Mouse (Mus musculus) midbrain, embryonic 10.5 days (tissue): ENCODE measurements around the gene Snx20. TPM values are rescaled to one million over a fixed set of nuclear protein-coding genes. Genes with fewer than 3 reads are reported as not detected.

ENCODE experiments used
- DNase-seq: peaks from one replicate; pipeline ENCODE4 v3.0.0-alpha.2; 2017; ENCODE audit warnings: low spot score
- H3K27ac ChIP-seq: fragments of 300-500 bp; sonication (generic); replicated peaks from 2 replicates; pipeline ENCODE4 v1.5.1; 2016; ENCODE audit warnings: mild to moderate bottlenecking
- H3K27me3 ChIP-seq: fragments of 300-500 bp; sonication (generic); 2 replicates; pipeline ENCODE4 v1.6.1; 2016; ENCODE audit warnings: low read depth, mild to moderate bottlenecking; ENCODE audit not compliant: poor library complexity, severe bottlenecking
- H3K36me3 ChIP-seq: fragments of 300-500 bp; sonication (generic); 2 replicates; pipeline ENCODE4 v1.6.1; 2016; ENCODE audit warnings: mild to moderate bottlenecking, moderate library complexity
- H3K4me1 ChIP-seq: fragments of 300-500 bp; sonication (generic); 2 replicates; pipeline ENCODE4 v1.6.1; 2016
- H3K4me3 ChIP-seq: fragments of 300-500 bp; sonication (generic); 2 replicates; pipeline ENCODE4 v1.5.1; 2016; ENCODE audit warnings: mild to moderate bottlenecking, moderate library complexity
- H3K9me3 ChIP-seq: fragments of 300-500 bp; sonication (generic); replicated peaks from 2 replicates; pipeline ENCODE4 v1.6.1; 2016; ENCODE audit warnings: mild to moderate bottlenecking
- WGBS: fragments of 180-500 bp; shearing (Covaris S2); methylation state at CpG from one replicate; pipeline ENCODE4 v1.1.7; 2016; 5-methylcytosine and 5-hydroxymethylcytosine counted together
- polyA plus RNA-seq: library from polyadenylated mRNA; unstranded; fragments of >200 nt; fragmentation: Nextera tagmentation; extraction: Ambion mirVana; gene quantifications from 2 replicates; pipeline ENCODE4 v1.2.1, GENCODE M21; 2016

Snx20 gene
- 1.2 and 1.3 TPM in 2 replicates for polyA plus RNA-seq

- H3K27me3 ChIP-seq, result no peaks in the 10 kb centered on the region
- WGBS, result 87% methylated on average over 14 of the region's 14 CpGs
- no peak for DNase-seq
- no peaks in the 10 kb centered on the region for H3K9me3 ChIP-seq
- H3K4me1 ChIP-seq, result no peaks in the 10 kb centered on the region
- H3K36me3 ChIP-seq, result no peaks in the 10 kb centered on the region
- no peak within 1 kb of the TSS for H3K4me3 ChIP-seq
- H3K27ac ChIP-seq, result no peak within 1 kb of the TSS
Observed at GRCm38 (mm10) chr8:88635474-88636397, at the start of gene Snx20. TSS of gene Snx20 (minus strand) at chr8:88636128.

GRCm38 (mm10) chr8:88683656-88684289 is 47.8 kb upstream of the Snx20 start:
- DNase-seq, result no peak
- WGBS, result 90% methylated on average over 7 of the region's 7 CpGs
- H3K4me1 ChIP-seq, result no peaks in the 10 kb centered on the region

GRCm38 (mm10) chr8:88681046-88681445 is 45.1 kb upstream of the Snx20 start:
- Histone ChIP-seq H3K27me3 (no peaks in the 10 kb centered on the region), H3K4me3 (no peak overlapping the region), H3K27ac (no peak overlapping the region), H3K36me3 (no peaks in the 10 kb centered on the region), H3K4me1 (no peaks in the 10 kb centered on the region), H3K9me3 (no peaks in the 10 kb centered on the region)
- no peak for DNase-seq
- 92% methylated on average over 8 of the region's 8 CpGs for WGBS

More at GRCm38 (mm10) chr8:88683656-88684289, 47.8 kb upstream of the Snx20 start:
- no peak overlapping the region for H3K27ac ChIP-seq
- H3K4me3 ChIP-seq, result no peak overlapping the region
- H3K9me3 ChIP-seq, result no peaks in the 10 kb centered on the region
- no peaks in the 10 kb centered on the region for H3K36me3 ChIP-seq
- H3K27me3 ChIP-seq, result no peaks in the 10 kb centered on the region

GRCm38 (mm10) chr8:88680566-88680965 is 44.6 kb upstream of the Snx20 start:
- no peaks in the 10 kb centered on the region for H3K4me1 ChIP-seq
- H3K27ac ChIP-seq, result no peak overlapping the region
- DNase-seq, result no peak
- no peaks in the 10 kb centered on the region for H3K36me3 ChIP-seq
- H3K27me3 ChIP-seq, result no peaks in the 10 kb centered on the region
- no peaks in the 10 kb centered on the region for H3K9me3 ChIP-seq
- H3K4me3 ChIP-seq, result no peak overlapping the region
- WGBS, result 96% methylated on average over 2 of the region's 2 CpGs

GRCm38 (mm10) chr8:88677071-88677470 is 41.1 kb upstream of the Snx20 start:
- Histone ChIP-seq H3K27me3 (no peaks in the 10 kb centered on the region), H3K36me3 (no peaks in the 10 kb centered on the region), H3K9me3 (no peaks in the 10 kb centered on the region), H3K4me1 (no peaks in the 10 kb centered on the region), H3K4me3 (no peak overlapping the region), H3K27ac (no peak overlapping the region)
- WGBS, result 89% methylated on average over 8 of the region's 8 CpGs
- DNase-seq, result no peak

- no peaks in the 10 kb centered on the region for H3K9me3 ChIP-seq
- 0 out of 2 replicates have a peak, but pooled peaks cover 3% of the 10 kb centered on the region for H3K4me1 ChIP-seq
- H3K4me3 ChIP-seq, result no peak overlapping the region
- no peak overlapping the region for H3K27ac ChIP-seq
- no peak for DNase-seq
- no peaks in the 10 kb centered on the region for H3K36me3 ChIP-seq
- WGBS, result 92% methylated on average over 12 of the region's 12 CpGs
- no peaks in the 10 kb centered on the region for H3K27me3 ChIP-seq
Observed at GRCm38 (mm10) chr8:88675372-88676165, 39.6 kb upstream of the Snx20 start.

- DNase-seq, result no peak
- Histone ChIP-seq H3K27me3 (no peaks in the 10 kb centered on the region), H3K9me3 (no peaks in the 10 kb centered on the region), H3K4me3 (no peak overlapping the region), H3K36me3 (no peaks in the 10 kb centered on the region), H3K4me1 (peaks cover 10% of the 10 kb centered on the region), H3K27ac (no peak overlapping the region)
- 87% methylated on average over 5 of the region's 5 CpGs for WGBS
Observed at GRCm38 (mm10) chr8:88673859-88674258, 37.9 kb upstream of the Snx20 start.

GRCm38 (mm10) chr8:88671575-88671974 is 35.6 kb upstream of the Snx20 start:
- no peaks in the 10 kb centered on the region for H3K27me3 ChIP-seq
- H3K27ac ChIP-seq, result no peak overlapping the region
- H3K36me3 ChIP-seq, result no peaks in the 10 kb centered on the region
- 90% methylated on average over 10 of the region's 10 CpGs for WGBS
- no peak for DNase-seq
- peaks cover 23% of the 10 kb centered on the region for H3K4me1 ChIP-seq
- no peak overlapping the region for H3K4me3 ChIP-seq
- H3K9me3 ChIP-seq, result no peaks in the 10 kb centered on the region

- Histone ChIP-seq H3K36me3 (no peaks in the 10 kb centered on the region), H3K4me1 (peaks cover 23% of the 10 kb centered on the region), H3K27me3 (no peaks in the 10 kb centered on the region), H3K27ac (no peak overlapping the region), H3K4me3 (no peak overlapping the region), H3K9me3 (no peaks in the 10 kb centered on the region)
- DNase-seq, result no peak
- WGBS, result 82% methylated on average over 6 of the region's 6 CpGs
Observed at GRCm38 (mm10) chr8:88670782-88671181, 34.9 kb upstream of the Snx20 start.

- DNase-seq, result no peak
- Histone ChIP-seq H3K4me3 (no peak overlapping the region), H3K27me3 (no peaks in the 10 kb centered on the region), H3K36me3 (no peaks in the 10 kb centered on the region), H3K27ac (peak overlapping the region; percentile 38; the same call in 1 of the 2 replicates), H3K4me1 (peaks cover 29% of the 10 kb centered on the region), H3K9me3 (no peaks in the 10 kb centered on the region)
- 71% methylated on average over 14 of the region's 14 CpGs for WGBS
Observed at GRCm38 (mm10) chr8:88668400-88669086, 32.6 kb upstream of the Snx20 start.

- H3K27ac ChIP-seq, result no peak overlapping the region
- H3K9me3 ChIP-seq, result no peaks in the 10 kb centered on the region
- WGBS, result 81% methylated on average over 1 of the region's 1 CpGs
- no peaks in the 10 kb centered on the region for H3K27me3 ChIP-seq
- no peak overlapping the region for H3K4me3 ChIP-seq
- H3K36me3 ChIP-seq, result no peaks in the 10 kb centered on the region
- no peak for DNase-seq
- peaks cover 29% of the 10 kb centered on the region for H3K4me1 ChIP-seq
Observed at GRCm38 (mm10) chr8:88666435-88666834, 30.5 kb upstream of the Snx20 start.

- Histone ChIP-seq H3K4me1 (peaks cover 24% of the 10 kb centered on the region), H3K27ac (no peak overlapping the region), H3K9me3 (no peaks in the 10 kb centered on the region), H3K36me3 (no peaks in the 10 kb centered on the region), H3K27me3 (no peaks in the 10 kb centered on the region), H3K4me3 (no peak overlapping the region)
- WGBS, result 93% methylated on average over 19 of the region's 19 CpGs
- no peak for DNase-seq
Observed at GRCm38 (mm10) chr8:88664947-88665346, 29.0 kb upstream of the Snx20 start.
